21 mouse cellular contexts compared by ENCODE assay signal in the genomic region with DNA sequence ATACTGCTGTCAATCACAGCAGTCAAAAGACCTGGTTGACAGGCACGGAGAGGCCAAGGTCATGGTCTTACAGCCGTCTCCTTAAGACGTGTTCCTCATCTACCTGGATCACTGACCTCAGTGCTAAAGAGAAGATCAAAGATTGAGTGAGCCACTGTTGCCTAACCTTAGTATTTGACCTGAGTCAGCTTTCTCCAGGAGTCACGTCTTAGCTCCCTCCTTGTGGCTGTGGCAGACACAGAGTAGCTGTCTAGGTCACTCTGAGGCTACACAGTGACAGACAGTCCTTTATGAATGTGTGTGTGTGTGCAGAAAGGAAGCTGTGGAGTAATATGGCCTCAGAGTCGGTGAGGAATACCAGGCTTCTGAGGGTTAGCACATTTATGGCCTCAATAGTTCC.
"Had no signal": no experiment of that assay in that cellular context is flagged by ENCODE, and none has a peak within 500 bp of the region (broad histone marks: within the 10 kb centered on the region; RNA-seq: fewer than 3 reads in every experiment).

No protein-coding gene starts in this region.

- DNase-seq: kidney, adult 18-20 months; left cerebral cortex, postnatal 4 days; liver; liver, postnatal 0 days; lung, embryonic 14.5 days; right cerebral cortex, adult 18-20 months; right cerebral cortex, postnatal 14 days; right cerebral cortex, postnatal 4 days; spleen, adult 18-20 months; thymus, postnatal 25 days had no signal

- H3K36me3 ChIP-seq: limb, embryonic 13.5 days; midbrain, embryonic 12.5 days; midbrain, embryonic 15.5 days; neural tube, embryonic 12.5 days; neural tube, embryonic 15.5 days; stomach, embryonic 15.5 days had no signal

- H3K27ac ChIP-seq: hindbrain, postnatal 0 days; limb, embryonic 13.5 days; liver, embryonic 14.5 days; macrophage; midbrain, embryonic 12.5 days; midbrain, embryonic 15.5 days; neural tube, embryonic 12.5 days; neural tube, embryonic 15.5 days; stomach, embryonic 15.5 days had no signal

- H3K27me3 ChIP-seq: limb, embryonic 13.5 days; midbrain, embryonic 12.5 days; midbrain, embryonic 15.5 days; neural tube, embryonic 12.5 days; neural tube, embryonic 15.5 days; stomach, embryonic 15.5 days had no signal

- H3K4me3 ChIP-seq: limb, embryonic 13.5 days; midbrain, embryonic 12.5 days; midbrain, embryonic 15.5 days; neural tube, embryonic 12.5 days; neural tube, embryonic 15.5 days; stomach, embryonic 15.5 days had no signal

- H3K4me1 ChIP-seq: midbrain, embryonic 12.5 days; midbrain, embryonic 15.5 days; neural tube, embryonic 12.5 days; neural tube, embryonic 15.5 days; stomach, embryonic 15.5 days had no signal

- ATAC-seq: hindbrain, postnatal 0 days; inflammation-experienced regulatory T-cells, adult 6 months; liver, postnatal 0 days; lung, postnatal 0 days; midbrain, embryonic 15.5 days had no signal

- H3K9me3 ChIP-seq: limb, embryonic 13.5 days; midbrain, embryonic 12.5 days; midbrain, embryonic 15.5 days; neural tube, embryonic 12.5 days; neural tube, embryonic 15.5 days; stomach, embryonic 15.5 days had no signal

- H3K4me2 ChIP-seq: limb, embryonic 13.5 days; lung, embryonic 14.5 days; midbrain, embryonic 12.5 days; midbrain, embryonic 15.5 days; neural tube, embryonic 12.5 days; neural tube, embryonic 15.5 days; stomach, embryonic 15.5 days had no signal

- H3K9ac ChIP-seq: limb, embryonic 13.5 days; liver, embryonic 14.5 days; liver, postnatal 0 days; lung, embryonic 14.5 days; midbrain, embryonic 12.5 days; midbrain, embryonic 15.5 days; neural tube, embryonic 12.5 days; neural tube, embryonic 15.5 days; stomach, embryonic 15.5 days had no signal
